Mouse (Mus musculus): ENCODE data around the gene Slc25a25.
A peak's percentile ranks its signal among the peaks of the same experiment; 100 is the strongest.

Gene Slc25a25

GRCm38 (mm10) chr2:32429215-32429891 lies 21.9 kb downstream of the Slc25a25 start:
- DNase-seq (ENCODE audit: low read depth, low spot score): no peak

DNA sequence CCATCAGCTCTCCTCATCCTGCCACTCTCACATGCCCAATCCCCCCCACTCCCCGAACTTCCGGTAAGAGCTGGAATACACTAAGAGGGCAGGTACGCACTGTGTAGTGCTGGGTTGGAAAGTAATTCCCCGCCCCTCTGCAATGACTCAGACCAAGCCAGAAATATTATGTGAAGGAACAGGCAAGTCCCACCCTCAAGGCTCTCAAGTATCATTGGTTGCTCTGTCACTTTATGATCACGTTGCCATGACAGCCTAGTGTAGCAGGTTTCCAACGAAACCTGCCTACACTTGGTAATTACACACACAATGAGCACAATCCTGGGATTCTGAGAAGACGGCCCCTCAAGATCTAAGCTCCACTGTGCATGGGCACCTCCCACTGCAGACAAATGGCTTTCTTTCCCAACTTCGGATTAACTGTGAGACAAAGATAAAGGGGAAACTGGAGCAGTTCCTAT lies 23.0 kb downstream of the Slc25a25 start:
- no peak for DNase-seq (ENCODE audit: low read depth, low spot score)

- DNase-seq (ENCODE audit: low read depth, low spot score): no peak
These were observed 23.5 kb downstream of the Slc25a25 start for GRCm38 (mm10) chr2:32427720-32428119.

DNA sequence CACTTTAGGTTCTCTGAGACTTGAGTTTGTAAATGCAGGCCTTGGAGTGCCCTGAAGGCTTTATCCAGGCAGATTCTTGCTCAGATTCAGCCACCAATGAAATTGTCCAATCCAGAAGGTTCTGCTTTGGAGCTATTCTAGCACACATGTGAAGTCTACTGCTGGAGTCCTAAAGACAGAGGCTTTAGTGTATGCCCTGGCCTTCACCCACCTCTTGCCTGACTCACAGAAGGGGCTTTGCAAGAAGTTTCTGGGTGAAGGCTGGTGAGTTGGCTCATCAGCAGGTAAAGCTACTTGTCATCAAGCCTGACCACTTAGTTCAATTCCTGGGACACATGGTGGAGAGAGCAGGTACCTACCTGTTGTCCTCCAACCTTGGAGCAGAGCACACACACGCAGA lies 25.1 kb downstream of the Slc25a25 start:
- no peak for DNase-seq (ENCODE audit: low read depth, low spot score)

DNA sequence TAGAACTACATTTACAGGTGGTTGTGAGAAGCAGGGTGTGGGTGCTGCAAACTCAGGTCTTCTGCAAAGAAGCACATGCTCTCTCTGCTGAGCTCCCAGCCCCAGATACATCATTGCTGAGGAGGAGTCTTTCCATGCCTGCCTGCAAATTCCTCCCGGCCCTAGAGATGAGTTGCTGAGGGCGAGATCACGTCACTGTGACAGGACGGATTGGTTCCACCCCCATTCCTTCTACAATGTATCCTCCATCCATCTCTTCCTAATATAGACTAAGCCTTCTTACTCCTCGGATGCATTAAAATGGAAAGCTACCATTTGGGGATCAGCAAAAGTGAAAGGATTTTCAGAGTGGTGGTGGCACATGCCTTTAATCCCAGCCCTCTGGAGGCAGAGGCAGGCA lies 25.7 kb downstream of the Slc25a25 start:
- no peak for DNase-seq (ENCODE audit: low read depth, low spot score)

- DNase-seq (ENCODE audit: low read depth, low spot score): no peak
These were observed 26.4 kb downstream of the Slc25a25 start for GRCm38 (mm10) chr2:32424796-32425195.

GRCm38 (mm10) chr2:32423481-32424331 lies 27.5 kb downstream of the Slc25a25 start:
- DNase-seq (ENCODE audit: low read depth, low spot score): peak; percentile 91

GRCm38 (mm10) chr2:32421851-32422251 lies 29.4 kb downstream of the Slc25a25 start:
- DNase-seq (ENCODE audit: low read depth, low spot score): no peak

GRCm38 (mm10) chr2:32420647-32421046 lies 30.6 kb downstream of the Slc25a25 start:
- DNase-seq (ENCODE audit: low read depth, low spot score): no peak

DNA sequence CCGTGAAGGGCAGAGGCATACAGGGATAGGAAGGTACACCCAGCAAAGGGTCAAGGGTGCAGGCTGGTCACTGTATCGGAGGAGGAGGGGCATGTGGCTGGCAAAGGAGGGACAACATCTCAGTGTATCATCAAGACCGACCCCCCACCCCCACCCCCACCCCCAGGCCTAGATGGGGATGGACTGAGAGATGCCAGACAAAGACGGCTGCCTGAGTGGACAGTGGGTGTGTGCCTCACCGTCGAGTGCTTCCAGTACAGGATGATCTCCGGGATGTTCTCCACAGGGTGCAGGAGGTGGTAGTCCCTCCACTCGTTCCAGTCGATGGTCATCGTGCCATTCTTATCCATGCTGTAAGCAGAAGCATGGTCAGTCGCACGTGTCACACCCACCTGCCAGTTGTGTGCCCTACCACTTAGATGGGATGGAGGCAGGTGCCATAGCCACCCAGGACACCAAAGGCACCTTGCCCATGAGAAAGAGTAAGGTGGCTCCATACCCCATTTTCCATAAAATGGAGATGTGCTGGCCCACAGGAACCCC lies 31.1 kb downstream of the Slc25a25 start:
- DNase-seq (ENCODE audit: low read depth, low spot score): no peak

DNA sequence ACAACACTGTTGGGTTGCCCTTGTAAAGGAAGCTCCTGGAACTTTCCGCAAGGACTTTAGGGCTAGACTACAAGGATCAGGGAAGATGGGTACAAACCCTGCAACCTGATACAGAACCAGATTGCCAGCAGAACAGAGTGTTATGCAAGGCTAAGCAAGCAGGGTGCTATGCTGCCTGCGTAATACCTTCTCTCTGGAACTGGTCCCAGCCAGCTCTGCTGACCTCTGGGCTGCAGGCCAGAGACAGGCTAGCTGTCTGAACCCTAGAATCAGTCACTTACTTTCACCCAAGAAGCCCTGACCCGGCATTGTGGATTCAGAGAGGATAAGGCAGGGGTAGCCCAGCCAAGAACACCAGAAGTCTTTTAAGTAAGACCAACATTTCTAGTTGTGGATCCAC lies 31.9 kb downstream of the Slc25a25 start:
- no peak for DNase-seq (ENCODE audit: low read depth, low spot score)

DNA sequence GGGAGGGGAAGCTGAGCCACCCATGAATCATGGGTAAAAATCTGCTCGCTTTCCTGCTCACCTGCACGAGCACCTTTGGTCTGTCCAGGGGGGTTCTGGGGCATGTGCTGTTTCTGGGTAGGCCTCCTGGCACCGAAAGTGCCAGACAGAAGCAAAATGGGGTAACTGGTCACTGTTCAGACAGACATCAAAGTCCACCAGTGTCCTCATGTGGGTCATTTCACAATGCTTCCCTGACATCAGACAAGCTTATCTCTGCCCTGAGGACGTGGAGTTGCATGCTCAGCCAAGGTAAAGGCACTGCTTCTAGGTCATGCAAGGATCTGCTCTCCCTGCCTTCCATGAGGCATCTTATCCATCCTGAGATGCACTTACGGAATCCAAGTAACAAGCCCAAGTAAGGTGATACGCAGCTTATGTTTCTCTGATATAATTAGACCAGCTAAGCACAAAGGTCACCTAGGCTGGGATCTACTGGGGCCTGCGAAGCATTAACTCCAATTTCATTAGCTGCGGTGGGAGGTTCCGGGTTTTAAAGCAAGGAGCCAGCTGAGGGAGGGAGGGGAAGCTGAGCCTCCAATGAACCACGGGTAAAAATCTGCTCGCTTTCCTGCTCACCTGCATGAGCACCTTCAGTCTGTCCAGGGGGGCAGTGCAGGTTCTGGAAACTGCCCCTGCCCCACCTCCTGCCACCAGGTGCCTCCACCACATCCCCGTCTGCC lies 32.7 kb downstream of the Slc25a25 start:
- DNase-seq (ENCODE audit: low read depth, low spot score): no peak

- no peak for DNase-seq (ENCODE audit: low read depth, low spot score)
These were observed 33.8 kb downstream of the Slc25a25 start for GRCm38 (mm10) chr2:32417486-32417885.

- DNase-seq (ENCODE audit: low read depth, low spot score): no peak
These were observed 34.7 kb downstream of the Slc25a25 start for GRCm38 (mm10) chr2:32416556-32416955.

DNA sequence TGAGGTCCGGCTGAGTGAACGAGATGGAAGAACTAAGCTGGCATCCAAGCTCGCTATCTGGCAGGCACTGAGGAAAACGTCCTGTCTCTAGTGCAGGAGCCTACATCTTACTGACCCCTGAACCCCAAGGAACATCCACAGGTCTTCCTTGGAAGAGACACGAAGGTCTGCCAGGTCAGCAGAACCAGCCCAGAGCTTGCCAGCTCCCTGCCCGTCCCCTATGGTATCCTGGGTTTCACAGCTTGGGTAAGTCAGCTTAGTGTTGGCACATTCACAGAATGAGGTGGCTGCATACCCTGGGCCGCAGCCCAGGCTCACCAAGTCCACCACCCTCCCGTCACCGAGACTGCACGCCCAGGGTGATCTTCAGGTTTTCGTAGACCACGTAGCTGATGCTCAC lies 35.4 kb downstream of the Slc25a25 start:
- no peak for DNase-seq (ENCODE audit: low read depth, low spot score)

- no peak for DNase-seq (ENCODE audit: low read depth, low spot score)
These were observed 37.3 kb downstream of the Slc25a25 start for GRCm38 (mm10) chr2:32413936-32414335.

GRCm38 (mm10) chr2:32412742-32413531 lies 38.3 kb downstream of the Slc25a25 start:
- DNase-seq (ENCODE audit: low read depth, low spot score): no peak

GRCm38 (mm10) chr2:32411407-32411806 lies 39.8 kb downstream of the Slc25a25 start:
- DNase-seq (ENCODE audit: low read depth, low spot score): no peak

DNA sequence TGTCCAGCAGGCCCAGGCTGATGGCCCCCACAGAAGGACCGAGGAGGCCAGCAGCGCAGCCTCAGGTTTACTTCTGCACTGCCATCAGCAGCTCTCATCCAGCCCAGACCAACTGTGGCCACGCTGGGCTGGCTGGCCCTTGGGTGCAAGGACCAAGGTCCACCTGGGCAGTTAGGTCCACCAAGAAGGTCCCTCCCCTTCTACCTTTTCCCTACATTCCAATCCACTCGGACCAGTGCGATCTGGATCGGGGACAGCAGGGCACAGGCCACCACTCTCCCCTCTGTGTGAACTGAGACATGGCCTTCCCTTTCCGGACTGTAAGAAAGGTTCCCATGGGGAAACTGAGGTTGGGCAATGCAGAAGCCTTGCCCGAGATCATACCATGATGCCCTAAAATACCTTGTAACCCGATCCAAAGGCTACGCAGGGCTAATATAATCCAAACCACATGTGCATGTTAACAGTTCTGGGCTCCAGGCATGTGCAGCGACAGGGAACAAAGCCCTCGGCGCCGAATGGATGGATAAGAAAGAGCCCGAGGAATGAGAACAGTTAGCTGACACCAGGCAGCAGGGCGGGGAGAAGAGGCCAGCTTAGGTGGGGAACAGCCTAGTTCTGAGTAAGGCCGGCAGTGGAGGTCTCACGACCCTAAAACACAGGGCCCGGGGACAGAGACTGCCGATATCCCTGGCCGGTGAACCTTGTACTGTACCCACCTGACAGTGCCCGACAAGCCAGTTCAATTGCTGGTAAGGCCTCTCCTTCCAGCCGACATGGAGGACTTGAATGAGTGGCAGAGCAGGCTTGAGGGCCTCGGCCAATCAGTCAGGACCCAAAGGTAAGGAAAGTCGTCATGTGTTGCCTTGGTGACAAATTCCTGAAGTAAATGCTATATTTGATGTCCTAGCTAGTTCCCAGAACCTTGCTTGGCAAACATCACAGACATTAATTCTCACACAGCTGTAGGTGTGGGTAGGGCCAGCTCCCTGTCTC lies 42.5 kb downstream of the Slc25a25 start:
- peak; percentile 53 for DNase-seq (ENCODE audit: low read depth, low spot score)
